Mouse (Mus musculus) liver, postnatal 0 days (tissue): Measurements from ENCODE around the gene Shcbp1l. TPM values are rescaled to one million over a fixed set of nuclear protein-coding genes. Genes with fewer than 3 reads are reported as not detected.

ENCODE experiments used
- ATAC-seq: fragments of 200-750 bp; cut with Nextera tagmentation; 2 replicates; pipeline ENCODE4 v1.8.0; 2017; ENCODE audit warnings: mild to moderate bottlenecking, moderate library complexity
- DNase-seq: peaks from one replicate; pipeline ENCODE4 v3.0.0-alpha.2; 2016
- H3K27ac ChIP-seq: fragments of 300-500 bp; sonication (generic); 2 replicates; pipeline ENCODE4 v1.5.1; 2014; ENCODE audit warnings: antibody characterized with exemption, moderate library complexity, mild to moderate bottlenecking, low read depth
- H3K27me3 ChIP-seq: fragments of 300-500 bp; sonication (generic); 2 replicates; pipeline ENCODE4 v1.6.1; 2014; ENCODE audit warnings: low read length, control low read depth, mixed read lengths; ENCODE audit not compliant: insufficient read depth
- H3K36me3 ChIP-seq: fragments of 300-500 bp; sonication (generic); replicated peaks from 2 replicates; pipeline ENCODE4 v1.6.1; 2014; ENCODE audit warnings: mild to moderate bottlenecking, control low read depth, low read length, moderate library complexity, mixed read lengths; ENCODE audit not compliant: insufficient read depth
- H3K4me1 ChIP-seq: fragments of 300-500 bp; sonication (generic); 2 replicates; pipeline ENCODE4 v1.6.1; 2014; ENCODE audit warnings: antibody characterized with exemption, mild to moderate bottlenecking, control low read depth; ENCODE audit not compliant: insufficient read depth
- H3K4me2 ChIP-seq: fragments of 300-500 bp; sonication (generic); 2 replicates; pipeline ENCODE4 v1.6.1; 2014; ENCODE audit warnings: low read depth, mild to moderate bottlenecking, low read length, moderate library complexity, mixed read lengths
- H3K4me3 ChIP-seq: fragments of 300-500 bp; sonication (generic); 2 replicates; pipeline ENCODE4 v1.5.1; 2014; ENCODE audit warnings: low read depth, low read length
- H3K9ac ChIP-seq: fragments of 300-500 bp; sonication (generic); replicated peaks from 2 replicates; pipeline ENCODE4 v1.6.1; 2014; ENCODE audit warnings: mild to moderate bottlenecking, moderate library complexity
- H3K9me3 ChIP-seq: fragments of 300-500 bp; sonication (generic); 2 replicates; pipeline ENCODE4 v1.6.1; 2016; ENCODE audit warnings: mild to moderate bottlenecking, control low read depth, low read length, mixed read lengths
- CTCF ChIP-seq: sonication (generic); IDR thresholded peaks from 2 replicates; pipeline ENCODE4 v1.5.1; 2016; ENCODE audit warnings: antibody characterized with exemption, low read depth
- EP300 ChIP-seq: IDR thresholded peaks from 2 replicates; pipeline ENCODE4 v1.6.1; 2016; ENCODE audit warnings: antibody characterized with exemption, low read depth, mild to moderate bottlenecking
- WGBS: fragments of 180-500 bp; shearing (Covaris S2); extraction: QIAGEN DNeasy Blood & Tissue Kit; methylation state at CpG from one replicate; pipeline ENCODE4 v1.1.7; 2014; ENCODE audit not compliant: insufficient replicate concordance; 5-methylcytosine and 5-hydroxymethylcytosine counted together
- polyA plus RNA-seq: library from polyadenylated mRNA; unstranded; fragments of >200 nt; fragmentation: Nextera tagmentation; extraction: Ambion mirVana; gene quantifications from 2 replicates; pipeline ENCODE4 v1.2.1, GENCODE M21; 2015

Shcbp1l gene
- polyA plus RNA-seq, 1 experiment from 2014 or later = 0.05 TPM

DNA sequence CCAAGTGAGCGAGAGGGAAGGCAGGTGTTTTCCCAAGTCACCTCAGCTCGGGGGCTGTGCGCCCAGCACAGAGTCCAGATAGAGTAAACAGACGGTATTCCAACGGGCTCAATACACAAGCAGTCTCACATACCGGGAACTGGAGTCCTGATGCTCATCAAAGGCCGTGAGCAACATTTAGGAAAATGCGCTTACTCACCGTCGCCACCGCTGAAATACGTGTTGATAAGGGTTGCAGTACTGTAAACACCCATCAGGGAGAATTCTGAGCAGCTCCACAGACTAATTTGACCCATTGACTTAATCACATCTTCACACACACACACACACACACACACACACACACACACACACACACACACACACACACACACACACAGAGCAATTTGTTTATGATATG is 691 bp upstream of the Shcbp1l start:
- DNase-seq (peak; percentile 46), ATAC-seq (peak; percentile 87)
- Histone ChIP-seq H3K9ac (peak overlapping the region; percentile 69), H3K4me2 (peak overlapping the region; percentile 93), H3K9me3 (no peaks in the 10 kb centered on the region), H3K27me3 (0 out of 2 replicates have a peak, but pooled peaks cover 3% of the 10 kb centered on the region), H3K4me1 (peaks cover 16% of the 10 kb centered on the region), H3K27ac (peak overlapping the region; percentile 75), H3K4me3 (peak overlapping the region; percentile 55), H3K36me3 (no peaks in the 10 kb centered on the region)
- WGBS = 22% methylated on average over 12 of the region's 12 CpGs
- no peak for TF ChIP-seq EP300
- TF ChIP-seq CTCF = peak; percentile 31

DNA sequence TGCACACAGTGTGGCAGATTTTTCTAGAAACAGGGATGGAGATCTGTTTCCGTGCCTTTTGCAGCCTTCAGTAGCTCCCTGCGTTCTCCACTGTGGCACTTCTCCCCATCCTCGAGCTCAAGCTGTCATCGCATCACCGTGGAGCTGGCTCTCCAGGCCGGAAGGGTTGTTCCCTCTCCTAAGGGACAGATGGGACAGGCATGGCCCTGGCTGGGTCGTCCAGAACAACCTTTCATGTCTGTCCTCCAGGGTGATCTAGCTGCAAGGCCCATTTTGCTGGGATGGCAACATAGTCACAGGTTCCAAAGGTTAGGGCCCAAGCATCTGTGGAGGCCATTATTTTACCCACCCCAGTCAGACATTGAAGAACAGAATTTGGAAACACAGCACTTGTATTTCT is 6.2 kb downstream of the Shcbp1l start:
- 76% methylated on average over 7 of the region's 7 CpGs for WGBS
- no peak for ATAC-seq

DNA sequence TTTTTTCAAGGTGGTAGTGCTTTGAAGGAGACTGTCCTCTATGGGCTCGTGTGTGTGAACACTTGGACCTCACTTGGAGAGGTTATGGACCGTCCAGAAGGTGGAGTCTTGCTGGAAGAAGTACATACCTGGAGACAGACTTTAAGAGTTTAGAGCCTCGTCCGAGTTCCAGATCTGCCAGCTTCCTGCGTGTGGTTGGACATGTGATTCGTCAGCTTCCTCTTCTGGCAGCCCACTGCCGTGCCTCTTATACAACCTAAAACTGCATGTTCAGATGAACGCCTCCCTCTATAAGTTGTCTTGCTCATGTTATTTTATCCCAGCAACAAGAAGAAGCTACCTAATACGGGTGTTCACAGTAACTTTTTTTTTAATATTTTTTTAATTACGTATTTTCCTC is 6.7 kb downstream of the Shcbp1l start:
- Histone ChIP-seq H3K27me3 (no peaks in the 10 kb centered on the region), H3K4me1 (no peaks in the 10 kb centered on the region; the same call in 1 of the 2 replicates), H3K9ac (no peak overlapping the region), H3K36me3 (no peaks in the 10 kb centered on the region), H3K4me3 (no peak overlapping the region), H3K9me3 (no peaks in the 10 kb centered on the region), H3K27ac (no peak overlapping the region), H3K4me2 (no peak overlapping the region)
- no peak for DNase-seq
- TF ChIP-seq CTCF = no peak
- TF ChIP-seq EP300 = no peak
- WGBS = 46% methylated on average over 10 of the region's 10 CpGs
- no peak for ATAC-seq

More for the DNA sequence above, 6.2 kb downstream of the Shcbp1l start:
- no peak overlapping the region for H3K4me2 ChIP-seq
- H3K27ac ChIP-seq = no peak overlapping the region
- no peak for DNase-seq
- H3K36me3 ChIP-seq = no peaks in the 10 kb centered on the region
- H3K9ac ChIP-seq = no peak overlapping the region
- no peaks in the 10 kb centered on the region for H3K9me3 ChIP-seq
- H3K4me1 ChIP-seq = no peaks in the 10 kb centered on the region; the same call in 1 of the 2 replicates
- H3K4me3 ChIP-seq = no peak overlapping the region
- TF ChIP-seq EP300 (no peak), CTCF (no peak)
- no peaks in the 10 kb centered on the region for H3K27me3 ChIP-seq

DNA sequence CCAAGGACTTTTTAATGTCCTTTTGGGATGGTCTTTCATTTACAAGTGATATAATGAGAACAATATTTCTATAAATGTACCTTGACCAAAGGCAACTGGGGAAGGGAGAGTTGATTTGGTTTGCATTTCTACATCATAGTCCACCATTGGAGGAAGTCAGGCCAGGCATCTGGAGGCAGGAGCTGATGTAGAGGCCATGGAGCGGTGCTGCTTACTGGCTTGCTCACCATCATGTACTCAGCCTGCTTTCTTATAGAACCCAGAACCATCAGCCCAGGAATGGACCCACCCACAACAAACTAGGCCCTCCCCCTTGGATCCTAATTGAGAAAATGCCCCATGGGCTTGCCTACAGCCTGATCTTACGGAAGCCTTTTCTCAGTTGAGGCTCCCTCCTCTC is 7.4 kb downstream of the Shcbp1l start:
- H3K4me1 ChIP-seq = no peaks in the 10 kb centered on the region; the same call in 1 of the 2 replicates
- no peak overlapping the region for H3K27ac ChIP-seq
- no peak overlapping the region for H3K4me3 ChIP-seq
- DNase-seq = no peak
- H3K36me3 ChIP-seq = no peaks in the 10 kb centered on the region
- no peak overlapping the region for H3K9ac ChIP-seq
- no peak for ATAC-seq
- H3K4me2 ChIP-seq = no peak overlapping the region
- H3K27me3 ChIP-seq = no peaks in the 10 kb centered on the region
- H3K9me3 ChIP-seq = no peaks in the 10 kb centered on the region
- WGBS = 88% methylated on average over 2 of the region's 2 CpGs
- no peak for TF ChIP-seq CTCF
- no peak for TF ChIP-seq EP300

DNA sequence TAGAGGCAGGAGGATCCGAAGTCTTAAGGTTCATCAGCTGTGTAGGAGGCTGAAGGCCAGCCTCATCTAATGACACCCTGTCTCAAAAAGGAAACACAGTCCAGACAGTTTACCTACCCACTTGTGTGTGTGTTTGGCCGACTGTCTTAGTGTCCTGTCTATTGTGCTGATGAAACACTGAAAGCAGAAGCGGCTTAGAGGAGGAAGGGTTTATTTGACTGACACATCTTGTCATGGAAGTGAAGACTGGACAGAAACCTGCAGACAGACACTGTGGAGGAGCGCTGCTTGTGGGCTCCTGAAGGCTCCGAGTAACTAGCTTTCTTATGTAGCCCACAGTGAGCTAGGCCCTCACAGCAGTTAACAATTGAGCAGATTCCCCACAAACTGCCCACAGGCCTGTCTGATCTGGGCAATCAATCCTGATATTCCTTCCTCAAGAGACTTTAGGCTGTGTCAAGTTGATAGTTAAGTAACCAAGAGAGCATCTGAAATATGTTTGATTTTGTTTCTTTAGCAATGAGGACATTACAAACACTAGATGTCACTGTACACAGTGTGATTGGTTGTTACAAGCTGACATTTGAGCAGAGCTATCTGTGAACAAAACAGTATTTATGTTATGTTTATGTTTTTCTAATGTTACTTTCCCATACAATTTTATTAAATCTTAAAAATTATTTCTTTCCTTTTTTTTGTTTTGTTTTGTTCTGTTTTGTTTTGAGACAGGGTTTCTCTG is 9.1 kb downstream of the Shcbp1l start:
- Histone ChIP-seq H3K27ac (no peak overlapping the region), H3K9ac (no peak overlapping the region), H3K4me3 (no peak overlapping the region), H3K36me3 (no peaks in the 10 kb centered on the region), H3K4me2 (no peak overlapping the region), H3K9me3 (no peaks in the 10 kb centered on the region), H3K4me1 (no peaks in the 10 kb centered on the region; the same call in 1 of the 2 replicates), H3K27me3 (no peaks in the 10 kb centered on the region)
- ATAC-seq (no peak), DNase-seq (no peak)
- WGBS = 66% methylated on average over 5 of the region's 5 CpGs
- no peak for TF ChIP-seq EP300
- 0 out of 2 replicates have a peak, but pooled peaks have one; percentile 11 for TF ChIP-seq CTCF

DNA sequence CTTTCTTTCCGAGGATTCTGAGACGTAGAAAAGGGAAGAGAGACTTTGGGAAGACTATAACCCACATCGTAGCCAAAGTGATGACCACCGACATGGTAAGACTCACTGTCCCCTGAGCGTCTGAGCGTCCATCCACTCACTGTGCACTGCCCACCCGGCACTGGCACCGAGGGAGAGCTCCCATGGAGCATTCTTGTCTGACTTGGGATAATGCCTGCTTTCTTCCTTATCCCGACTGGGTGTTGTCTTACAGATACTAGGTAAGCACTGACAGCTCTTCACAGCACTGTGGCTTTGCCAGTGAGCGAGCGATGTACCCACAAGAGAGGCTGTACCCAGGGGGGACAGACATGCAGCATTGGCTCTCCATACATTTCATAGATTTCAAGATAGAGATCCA is 12.6 kb downstream of the Shcbp1l start:
- ATAC-seq (no peak), DNase-seq (no peak)
- 84% methylated on average over 11 of the region's 11 CpGs for WGBS
- Histone ChIP-seq H3K9ac (no peak overlapping the region), H3K4me3 (no peak overlapping the region), H3K9me3 (no peaks in the 10 kb centered on the region), H3K4me1 (no peaks in the 10 kb centered on the region; the same call in 1 of the 2 replicates), H3K27ac (no peak overlapping the region), H3K36me3 (no peaks in the 10 kb centered on the region), H3K27me3 (no peaks in the 10 kb centered on the region), H3K4me2 (no peak overlapping the region)
- no peak for TF ChIP-seq CTCF
- TF ChIP-seq EP300 = no peak
